Mouse (Mus musculus) frontal cortex, postnatal 36 days (tissue): Measurements from ENCODE around the gene Hamp2.

ENCODE experiments used
- DNase-seq, 2 experiments: peaks; one replicate each; pipeline ENCODE4 v3.0.0; 2022; ENCODE audit warnings: low spot score in 2 of 2

The Hamp2 gene

GRCm38 (mm10) chr7:30891746-30892145 is 32.7 kb downstream of the Hamp2 start:
- DNase-seq: no peak

GRCm38 (mm10) chr7:30890681-30891080 is 33.8 kb downstream of the Hamp2 start:
- DNase-seq: no peak

- DNase-seq: no peak
Measured at GRCm38 (mm10) chr7:30888786-30889185, 35.7 kb downstream of the Hamp2 start.

GRCm38 (mm10) chr7:30887568-30888188 is 36.8 kb downstream of the Hamp2 start:
- peak in 1 of 2 experiments; percentile 10 for DNase-seq

DNA sequence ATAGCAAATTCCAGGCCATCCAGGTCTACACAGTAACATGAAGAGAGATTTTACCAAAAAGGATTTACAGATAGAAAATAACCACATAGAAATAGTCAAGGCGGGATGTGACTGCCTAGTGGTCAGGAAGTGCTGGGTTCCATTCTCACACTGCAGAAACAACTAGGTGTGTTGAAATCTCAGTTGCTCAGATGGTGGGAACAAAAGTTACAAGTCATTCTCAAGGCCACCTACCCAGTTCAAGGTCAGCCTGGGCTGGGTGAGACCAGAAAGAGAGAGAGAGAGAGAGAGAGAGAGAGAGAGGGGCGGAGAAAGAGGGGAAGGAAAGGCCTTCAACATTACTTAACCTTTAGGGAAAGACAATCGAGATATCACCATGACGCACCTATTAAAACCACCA is 37.6 kb downstream of the Hamp2 start:
- no peak for DNase-seq

DNA sequence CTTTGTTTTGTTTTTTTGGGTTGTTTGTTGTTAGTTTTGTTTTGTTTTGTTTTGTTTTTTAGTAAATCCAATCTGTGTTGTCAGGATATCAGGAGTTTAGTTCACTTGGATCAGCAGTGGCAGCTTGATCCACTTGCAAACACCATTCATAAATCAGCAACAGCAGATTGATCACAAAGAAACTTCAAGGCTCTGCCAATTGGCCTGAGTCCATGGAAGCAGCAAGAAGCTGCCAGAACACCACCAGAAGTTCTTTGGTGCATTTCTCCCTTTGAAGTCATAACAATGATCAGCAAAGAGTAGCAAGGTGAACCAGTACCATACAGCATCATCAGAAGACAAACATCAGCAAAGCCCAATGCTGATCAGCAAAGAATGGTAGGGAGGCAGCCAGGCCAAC is 40.4 kb downstream of the Hamp2 start:
- no peak for DNase-seq

GRCm38 (mm10) chr7:30881367-30881766 is 43.1 kb downstream of the Hamp2 start:
- DNase-seq: no peak

- no peak for DNase-seq
Measured at GRCm38 (mm10) chr7:30880176-30880575, 44.3 kb downstream of the Hamp2 start, which contains the start of gene Cd22. Cd22 (minus strand) TSS chr7:30880342.

DNA sequence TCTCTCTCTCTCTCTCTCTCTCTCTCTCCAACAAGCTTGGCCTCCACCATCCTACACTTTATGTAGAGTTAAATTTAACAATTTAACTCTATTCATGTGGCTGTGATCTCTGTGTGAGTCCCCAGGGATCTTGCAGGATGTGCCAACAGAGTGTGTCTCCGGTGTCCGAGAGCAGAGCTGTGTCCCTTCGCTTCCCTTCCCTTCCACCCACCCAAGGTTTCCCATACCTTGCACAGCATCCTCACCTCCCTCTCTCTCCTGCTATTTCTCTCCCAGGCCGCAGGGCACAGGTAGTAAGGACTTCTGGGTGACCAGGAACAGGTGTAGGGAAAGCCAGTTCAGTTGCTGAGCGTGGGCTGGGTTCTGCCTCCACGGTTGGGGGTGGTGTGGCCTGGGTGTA is 45.5 kb downstream of the Hamp2 start:
- no peak for DNase-seq

DNA sequence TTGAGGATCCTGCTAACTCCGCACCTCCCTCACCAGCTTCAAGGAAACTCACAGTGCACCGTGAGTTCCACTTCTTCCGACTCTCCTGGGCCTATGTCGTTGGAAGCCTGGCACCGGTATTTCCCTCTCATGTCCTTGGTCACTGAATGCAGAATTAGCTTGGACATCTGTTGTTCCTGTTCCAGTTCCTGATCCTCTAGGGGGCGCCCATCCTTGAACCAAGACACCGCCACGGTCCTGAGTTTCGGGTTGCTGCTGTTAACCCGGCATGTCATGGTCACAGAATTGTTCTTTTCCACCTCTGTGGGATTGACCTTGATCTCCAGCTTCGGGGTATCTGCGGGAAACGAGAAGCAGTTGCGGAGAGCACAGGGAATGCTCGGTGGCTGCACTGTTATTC is 51.4 kb downstream of the Hamp2 start:
- peak; percentile 61 to 70 for DNase-seq
